ENCODE assay signal across 11 mouse cellular contexts in the genomic region with DNA sequence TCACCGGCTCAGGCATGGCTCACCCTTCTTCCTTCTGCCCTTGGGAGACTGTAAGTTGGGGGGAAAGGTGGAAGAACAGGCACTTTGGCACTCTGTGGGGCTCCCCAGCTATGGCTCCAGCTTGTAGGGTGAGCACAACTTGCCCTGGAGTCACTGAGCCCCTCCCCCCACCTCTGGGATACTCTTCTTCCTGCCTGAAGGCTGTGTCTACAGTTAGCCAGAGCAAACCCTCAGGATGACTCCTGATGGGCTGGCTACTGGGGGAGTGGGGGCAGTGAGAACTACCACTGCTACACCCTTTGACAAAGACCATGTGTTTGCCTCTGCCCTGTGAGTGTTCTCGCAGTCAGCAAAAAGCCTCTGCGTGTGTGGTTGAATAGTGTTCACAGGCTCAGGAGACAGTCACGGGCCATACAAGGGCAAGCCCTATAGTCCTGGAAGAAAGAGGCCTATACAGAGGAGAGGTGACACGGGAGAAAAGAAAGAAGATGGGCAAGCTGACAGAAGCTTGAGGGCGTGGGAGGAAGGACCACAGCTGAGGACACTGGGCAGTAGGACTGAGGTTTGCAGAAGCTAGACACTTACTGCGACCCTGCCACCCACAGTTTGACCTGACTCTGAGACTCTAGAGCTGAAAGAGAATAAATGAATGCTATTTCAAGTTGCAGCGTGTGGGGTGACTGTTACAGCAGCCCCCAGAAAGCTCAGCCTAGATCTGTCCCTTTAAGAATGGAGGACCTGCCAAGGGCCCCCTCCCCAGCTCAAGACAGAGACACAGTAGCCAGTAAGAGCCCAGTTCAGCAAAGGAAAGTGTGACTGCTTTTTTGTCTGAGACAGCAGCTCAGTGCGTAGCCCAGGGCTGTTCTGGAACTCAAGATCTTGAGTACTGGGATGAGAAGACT. TPM values are rescaled to one million over a fixed set of nuclear protein-coding genes. Genes with fewer than 3 reads are reported as not detected.
A peak's percentile ranks its signal among the peaks of the same experiment; 100 is the strongest.
DNase-seq lines count a peak whose midpoint lies in the region; ATAC-seq lines count a peak whose summit lies in the region.
"Had no signal": no experiment of that assay in that cellular context is flagged by ENCODE, and none has a peak within 500 bp of the region (broad histone marks: within the 10 kb centered on the region; RNA-seq: fewer than 3 reads in every experiment).

No protein-coding gene starts in this region.

- no peak overlapping the region; the same call in 1 of the 2 replicates for H3K4me2 ChIP-seq in embryonic facial prominence, embryonic 13.5 days
- H3K4me2 ChIP-seq in hindbrain, embryonic 13.5 days = no peak overlapping the region
- H3K4me2 ChIP-seq in midbrain, embryonic 15.5 days = no peak overlapping the region
- H3K4me2 ChIP-seq: limb, embryonic 12.5 days; stomach, embryonic 15.5 days had no signal

- H3K9me3 ChIP-seq in embryonic facial prominence, embryonic 13.5 days = no peaks in the 10 kb centered on the region
- no peaks in the 10 kb centered on the region for H3K9me3 ChIP-seq in hindbrain, embryonic 13.5 days
- H3K9me3 ChIP-seq in midbrain, embryonic 15.5 days = no peaks in the 10 kb centered on the region
- H3K9me3 ChIP-seq: limb, embryonic 12.5 days; stomach, embryonic 15.5 days had no signal

- H3K27me3 ChIP-seq in embryonic facial prominence, embryonic 13.5 days = peaks cover 3% of the 10 kb centered on the region; the same call in 1 of the 2 replicates
- H3K27me3 ChIP-seq in hindbrain, embryonic 13.5 days = no peaks in the 10 kb centered on the region
- no peaks in the 10 kb centered on the region for H3K27me3 ChIP-seq in midbrain, embryonic 15.5 days (replicated peaks)
- H3K27me3 ChIP-seq: limb, embryonic 12.5 days; stomach, embryonic 15.5 days had no signal

- 39% methylated on average over 9 of the region's 9 CpGs for WGBS in embryonic facial prominence, embryonic 13.5 days
- 35% methylated on average over 9 of the region's 9 CpGs for WGBS in hindbrain, embryonic 13.5 days
- 46% methylated on average over 9 of the region's 9 CpGs for WGBS in midbrain, embryonic 15.5 days

- ATAC-seq in embryonic facial prominence, embryonic 13.5 days (ENCODE audit: insufficient number of reproducible peaks, insufficient read depth, low FRiP score, low TSS enrichment, low read depth) = no peak
- ATAC-seq in hindbrain, embryonic 13.5 days (ENCODE audit: low FRiP score) = 0 out of 2 replicates have a peak, but pooled peaks have one; percentile 24
- ATAC-seq in midbrain, embryonic 15.5 days (replicated peaks) = peak; percentile 19; the same call in 1 of the 2 replicates
- ATAC-seq in cerebellum, adult (ENCODE audit: insufficient number of reproducible peaks, low FRiP score, low TSS enrichment) = no peak
- ATAC-seq in activated CD4-positive, CD25-positive, alpha-beta regulatory T cell, adult 4 months = no peak

- H3K4me1 ChIP-seq in embryonic facial prominence, embryonic 13.5 days = peaks cover 40% of the 10 kb centered on the region
- peaks cover 46% of the 10 kb centered on the region for H3K4me1 ChIP-seq in hindbrain, embryonic 13.5 days (replicated peaks)
- H3K4me1 ChIP-seq in midbrain, embryonic 15.5 days = peaks cover 35% of the 10 kb centered on the region

- 0 out of 2 replicates have a peak overlapping the region, but pooled peaks have one; percentile 32 for H3K9ac ChIP-seq in embryonic facial prominence, embryonic 13.5 days
- peak overlapping the region; percentile 44 for H3K9ac ChIP-seq in hindbrain, embryonic 13.5 days
- H3K9ac ChIP-seq in midbrain, embryonic 15.5 days = no peak overlapping the region
- H3K9ac ChIP-seq: limb, embryonic 12.5 days; stomach, embryonic 15.5 days had no signal

- peak; percentile 35 for DNase-seq in kidney, postnatal 10 days
- DNase-seq in kidney, postnatal 14 days = no peak
- no peak for DNase-seq in urinary bladder, postnatal 25 days (ENCODE audit: low spot score)
- DNase-seq: cerebellum, postnatal 36 days had no signal

- no peak overlapping the region for H3K4me3 ChIP-seq in embryonic facial prominence, embryonic 13.5 days
- no peak overlapping the region for H3K4me3 ChIP-seq in hindbrain, embryonic 13.5 days
- no peak overlapping the region for H3K4me3 ChIP-seq in midbrain, embryonic 15.5 days
- H3K4me3 ChIP-seq: limb, embryonic 12.5 days; stomach, embryonic 15.5 days had no signal

- H3K36me3 ChIP-seq in embryonic facial prominence, embryonic 13.5 days = no peaks in the 10 kb centered on the region
- H3K36me3 ChIP-seq in hindbrain, embryonic 13.5 days = no peaks in the 10 kb centered on the region
- no peaks in the 10 kb centered on the region for H3K36me3 ChIP-seq in midbrain, embryonic 15.5 days (replicated peaks)
- H3K36me3 ChIP-seq: limb, embryonic 12.5 days; stomach, embryonic 15.5 days had no signal

- no peak overlapping the region for H3K27ac ChIP-seq in embryonic facial prominence, embryonic 13.5 days
- H3K27ac ChIP-seq in hindbrain, embryonic 13.5 days = peak overlapping the region; percentile 87
- H3K27ac ChIP-seq in midbrain, embryonic 15.5 days = peak overlapping the region; percentile 75
- H3K27ac ChIP-seq: limb, embryonic 12.5 days; stomach, embryonic 15.5 days had no signal

RNA-seq across cellular contexts. Expression of a gene that starts 9.7 kb away (rescaled TPM):
- 27.9 and 28.5 TPM in 2 replicates for polyA plus RNA-seq in embryonic facial prominence, embryonic 13.5 days (2015; fragmentation: Nextera tagmentation; extraction: Ambion mirVana)
- polyA plus RNA-seq in hindbrain, embryonic 13.5 days (2015; fragmentation: Nextera tagmentation; extraction: Ambion mirVana) = 32.6 and 32.7 TPM in 2 replicates
- 34.2 and 34.7 TPM in 2 replicates for polyA plus RNA-seq in midbrain, embryonic 15.5 days (2015; fragmentation: Nextera tagmentation; extraction: Ambion mirVana)
- polyA plus RNA-seq in activated CD4-positive, CD25-positive, alpha-beta regulatory T cell, adult 4 months (2017; shearing (Covaris generic)) = 10 to 100 TPM in 1 of 2 experiments, 1 to 10 TPM in 1; 7.6 to 11.3 TPM

RNA-seq across cellular contexts. Expression of a gene that starts 48.9 kb away (rescaled TPM):
- 5.2 and 6.5 TPM in 2 replicates for polyA plus RNA-seq in embryonic facial prominence, embryonic 13.5 days (2015; fragmentation: Nextera tagmentation; extraction: Ambion mirVana)
- polyA plus RNA-seq in hindbrain, embryonic 13.5 days (2015; fragmentation: Nextera tagmentation; extraction: Ambion mirVana) = 7.4 and 9.1 TPM in 2 replicates
- polyA plus RNA-seq in midbrain, embryonic 15.5 days (2015; fragmentation: Nextera tagmentation; extraction: Ambion mirVana) = 8.1 and 8.4 TPM in 2 replicates
- polyA plus RNA-seq in activated CD4-positive, CD25-positive, alpha-beta regulatory T cell, adult 4 months (2017; shearing (Covaris generic)) = 1 to 10 TPM; 1.5 to 2.1 TPM

Comparison
In these comparisons a context has a peak if more than half of its experiments do, and no peak if none do; other contexts are left out.
1. ATAC-seq: peak in hindbrain, embryonic 13.5 days (single experiment) and midbrain, embryonic 15.5 days (single experiment); none in embryonic facial prominence, embryonic 13.5 days (single experiment), cerebellum, adult (single experiment) and activated CD4-positive, CD25-positive, alpha-beta regulatory T cell, adult 4 months (single experiment).